Mouse (Mus musculus) lung, embryonic 14.5 days (tissue): ENCODE results near the gene Sphk1. TPM values are rescaled to one million over a fixed set of nuclear protein-coding genes. Genes with fewer than 3 reads are reported as not detected.
A peak's percentile ranks its signal among the peaks of the same experiment; 100 is the strongest.

Experiments used
- ATAC-seq: fragments of 200-750 bp; cut with Nextera tagmentation; 2 replicates; pipeline ENCODE4 v1.8.0; 2017; ENCODE audit warnings: mild to moderate bottlenecking, moderate TSS enrichment, moderate library complexity; ENCODE audit not compliant: insufficient read depth
- DNase-seq: peaks from one replicate; pipeline ENCODE4 v3.0.0-alpha.2; 2015
- H3K27ac ChIP-seq: fragments of 300-500 bp; sonication (generic); 2 replicates; pipeline ENCODE4 v1.5.1; 2014; ENCODE audit warnings: low read depth, mild to moderate bottlenecking, moderate library complexity
- H3K27me3 ChIP-seq: fragments of 300-500 bp; sonication (generic); 2 replicates; pipeline ENCODE4 v1.6.1; 2014; ENCODE audit warnings: low read length, control low read depth; ENCODE audit not compliant: insufficient read depth
- H3K36me3 ChIP-seq: fragments of 300-500 bp; sonication (generic); 2 replicates; pipeline ENCODE4 v1.6.1; 2014; ENCODE audit warnings: control low read depth; ENCODE audit not compliant: insufficient read depth
- H3K4me1 ChIP-seq: fragments of 300-500 bp; sonication (generic); 2 replicates; pipeline ENCODE4 v1.6.1; 2014; ENCODE audit warnings: antibody characterized with exemption, control low read depth; ENCODE audit not compliant: insufficient read depth
- H3K4me2 ChIP-seq: fragments of 300-500 bp; sonication (generic); 2 replicates; pipeline ENCODE4 v1.6.1; 2014; ENCODE audit warnings: mild to moderate bottlenecking
- H3K4me3 ChIP-seq: fragments of 300-500 bp; sonication (generic); 2 replicates; pipeline ENCODE4 v1.5.1; 2014; ENCODE audit warnings: low read depth, low read length
- H3K9ac ChIP-seq: fragments of 300-500 bp; sonication (generic); 2 replicates; pipeline ENCODE4 v1.6.1; 2014
- H3K9me3 ChIP-seq: fragments of 300-500 bp; sonication (generic); 2 replicates; pipeline ENCODE4 v1.6.1; 2016; ENCODE audit warnings: low read depth, low read length, control low read depth
- CTCF ChIP-seq: IDR thresholded peaks from 2 replicates; pipeline ENCODE4 v1.5.1; 2016; ENCODE audit warnings: antibody characterized with exemption, low read depth
- WGBS: fragments of 180-500 bp; shearing (Covaris S2); extraction: QIAGEN DNeasy Blood & Tissue Kit; methylation state at CpG from one replicate; pipeline ENCODE4 v1.1.7; 2014; 5-methylcytosine and 5-hydroxymethylcytosine counted together
- polyA plus RNA-seq: library from polyadenylated mRNA; unstranded; fragments of >200 nt; fragmentation: Nextera tagmentation; extraction: Ambion mirVana; gene quantifications from 2 replicates; pipeline ENCODE4 v1.2.1, GENCODE M21; 2014

Sphk1 gene
- 4.0 and 5.5 TPM in 2 replicates for polyA plus RNA-seq

GRCm38 (mm10) chr11:116530187-116531147 lies at the start of gene Sphk1:
TSS of gene Sphk1 (plus strand) at chr11:116530925.
- Histone ChIP-seq H3K4me1 (peaks cover 13% of the 10 kb centered on the region), H3K4me2 (peak within 1 kb of the TSS; percentile 99), H3K27ac (peak within 1 kb of the TSS; percentile 68), H3K4me3 (peak within 1 kb of the TSS; percentile 55), H3K9me3 (no peaks in the 10 kb centered on the region), H3K9ac (peak within 1 kb of the TSS; percentile 46), H3K27me3 (peaks cover 40% of the 10 kb centered on the region), H3K36me3 (no peaks in the 10 kb centered on the region)
- WGBS, result 21% methylated on average over 11 of the region's 11 CpGs
- TF ChIP-seq CTCF, result no peak
- DNase-seq (peak; percentile 81), ATAC-seq (no peak)

DNA sequence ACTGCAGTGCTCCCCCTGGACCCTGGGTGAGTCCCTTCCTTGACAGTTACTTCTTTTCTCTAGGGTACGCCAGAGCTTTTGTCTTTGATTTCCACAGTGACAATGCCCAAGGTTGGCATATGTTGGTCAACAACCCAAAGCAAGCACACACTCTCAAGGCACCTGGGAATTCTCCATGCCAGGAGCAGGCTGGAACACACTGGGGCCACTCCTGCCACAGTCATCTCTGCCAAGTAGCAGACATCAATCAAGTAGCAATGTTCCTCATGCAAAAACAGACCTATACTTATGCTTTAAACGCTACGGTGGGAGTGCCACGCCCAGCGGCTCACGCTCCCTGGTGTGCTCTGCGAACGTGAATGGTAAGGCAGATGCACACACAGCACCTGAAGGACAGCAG lies 49.8 kb upstream of the Sphk1 start:
- no peak for TF ChIP-seq CTCF
- H3K9me3 ChIP-seq, result no peaks in the 10 kb centered on the region
- no peaks in the 10 kb centered on the region for H3K4me1 ChIP-seq
- 92% methylated on average over 8 of the region's 8 CpGs for WGBS
- no peak overlapping the region for H3K4me3 ChIP-seq
- ATAC-seq, result no peak
- peaks cover 98% of the 10 kb centered on the region for H3K36me3 ChIP-seq
- no peak for DNase-seq
- H3K9ac ChIP-seq, result no peak overlapping the region
- no peak overlapping the region for H3K27ac ChIP-seq
- no peaks in the 10 kb centered on the region for H3K27me3 ChIP-seq
- H3K4me2 ChIP-seq, result no peak overlapping the region

- Histone ChIP-seq H3K27me3 (no peaks in the 10 kb centered on the region), H3K4me2 (no peak overlapping the region), H3K9ac (no peak overlapping the region), H3K4me1 (no peaks in the 10 kb centered on the region), H3K27ac (no peak overlapping the region), H3K4me3 (no peak overlapping the region), H3K9me3 (no peaks in the 10 kb centered on the region), H3K36me3 (peaks cover 98% of the 10 kb centered on the region)
- no peak for TF ChIP-seq CTCF
- ATAC-seq (no peak), DNase-seq (no peak)
- WGBS, result 87% methylated on average over 7 of the region's 7 CpGs
Observed at GRCm38 (mm10) chr11:116481776-116482175, 48.9 kb upstream of the Sphk1 start.

DNA sequence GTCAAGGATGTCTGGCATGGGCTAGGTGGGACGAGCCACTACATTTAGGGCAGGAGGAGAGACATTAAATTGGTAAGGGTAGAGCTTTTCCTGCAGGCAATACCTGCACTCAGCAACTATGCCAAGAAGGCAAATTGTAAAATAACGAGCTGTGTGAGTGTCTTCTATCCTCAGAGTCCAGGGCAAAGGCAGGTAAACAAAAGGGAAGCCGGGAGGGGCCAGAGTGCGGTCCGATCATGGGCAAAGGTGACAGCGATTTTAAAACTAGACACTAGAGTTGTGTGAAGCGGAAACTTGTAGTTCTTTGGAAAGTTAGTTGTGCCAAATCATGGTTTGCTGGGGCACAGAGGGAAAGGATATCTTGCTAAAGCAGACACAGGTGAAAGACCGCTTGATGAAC lies 46.5 kb upstream of the Sphk1 start:
- Histone ChIP-seq H3K4me1 (peaks cover 5% of the 10 kb centered on the region), H3K4me3 (no peak overlapping the region), H3K4me2 (no peak overlapping the region), H3K9ac (no peak overlapping the region), H3K9me3 (no peaks in the 10 kb centered on the region), H3K36me3 (peaks cover 88% of the 10 kb centered on the region), H3K27me3 (no peaks in the 10 kb centered on the region), H3K27ac (no peak overlapping the region)
- 88% methylated on average over 8 of the region's 8 CpGs for WGBS
- ATAC-seq, result no peak
- TF ChIP-seq CTCF, result no peak
- DNase-seq, result no peak

- TF ChIP-seq CTCF, result no peak
- Histone ChIP-seq H3K4me2 (no peak overlapping the region), H3K9me3 (no peaks in the 10 kb centered on the region), H3K27ac (no peak overlapping the region), H3K9ac (no peak overlapping the region), H3K4me3 (no peak overlapping the region), H3K36me3 (peaks cover 51% of the 10 kb centered on the region), H3K27me3 (no peaks in the 10 kb centered on the region), H3K4me1 (peaks cover 5% of the 10 kb centered on the region)
- no peak for DNase-seq
- no peak for ATAC-seq
Observed at GRCm38 (mm10) chr11:116488207-116488606, 42.5 kb upstream of the Sphk1 start.

GRCm38 (mm10) chr11:116488693-116489375 lies 41.9 kb upstream of the Sphk1 start:
- no peak for ATAC-seq
- peak overlapping the region; percentile 59 for H3K4me2 ChIP-seq
- H3K27ac ChIP-seq, result no peak overlapping the region
- peak overlapping the region; percentile 90 for H3K9ac ChIP-seq
- H3K4me3 ChIP-seq, result peak overlapping the region; percentile 98
- TF ChIP-seq CTCF, result peak; percentile 50
- H3K4me1 ChIP-seq, result peaks cover 5% of the 10 kb centered on the region
- no peaks in the 10 kb centered on the region for H3K9me3 ChIP-seq
- WGBS, result 65% methylated on average over 14 of the region's 14 CpGs
- H3K36me3 ChIP-seq, result peaks cover 44% of the 10 kb centered on the region
- H3K27me3 ChIP-seq, result no peaks in the 10 kb centered on the region
- peak; percentile 18 for DNase-seq

GRCm38 (mm10) chr11:116489771-116490231 lies 40.9 kb upstream of the Sphk1 start:
- DNase-seq (no peak), ATAC-seq (no peak; the same call in none of the 2 replicates)
- Histone ChIP-seq H3K4me3 (peak overlapping the region; percentile 98), H3K27ac (peak overlapping the region; percentile 95), H3K9ac (peak overlapping the region; percentile 90), H3K27me3 (no peaks in the 10 kb centered on the region), H3K4me2 (peak overlapping the region; percentile 59), H3K9me3 (no peaks in the 10 kb centered on the region), H3K36me3 (peaks cover 35% of the 10 kb centered on the region), H3K4me1 (peaks cover 6% of the 10 kb centered on the region)
- TF ChIP-seq CTCF, result no peak
- under 1% methylated on average over 39 of the region's 39 CpGs for WGBS
